Mouse (Mus musculus): ENCODE data around the gene 4930507D05Rik. TPM values are rescaled to one million over a fixed set of nuclear protein-coding genes. Genes with fewer than 3 reads are reported as not detected.
"Not testable (repeated sequence)": the region's sequence is repeated elsewhere in the genome, so short reads cannot be mapped to it uniquely, and the experiment has no call there.

4930507D05Rik gene
- polyA plus RNA-seq, 1 experiment from 2014 or later: 1.2 TPM

DNA sequence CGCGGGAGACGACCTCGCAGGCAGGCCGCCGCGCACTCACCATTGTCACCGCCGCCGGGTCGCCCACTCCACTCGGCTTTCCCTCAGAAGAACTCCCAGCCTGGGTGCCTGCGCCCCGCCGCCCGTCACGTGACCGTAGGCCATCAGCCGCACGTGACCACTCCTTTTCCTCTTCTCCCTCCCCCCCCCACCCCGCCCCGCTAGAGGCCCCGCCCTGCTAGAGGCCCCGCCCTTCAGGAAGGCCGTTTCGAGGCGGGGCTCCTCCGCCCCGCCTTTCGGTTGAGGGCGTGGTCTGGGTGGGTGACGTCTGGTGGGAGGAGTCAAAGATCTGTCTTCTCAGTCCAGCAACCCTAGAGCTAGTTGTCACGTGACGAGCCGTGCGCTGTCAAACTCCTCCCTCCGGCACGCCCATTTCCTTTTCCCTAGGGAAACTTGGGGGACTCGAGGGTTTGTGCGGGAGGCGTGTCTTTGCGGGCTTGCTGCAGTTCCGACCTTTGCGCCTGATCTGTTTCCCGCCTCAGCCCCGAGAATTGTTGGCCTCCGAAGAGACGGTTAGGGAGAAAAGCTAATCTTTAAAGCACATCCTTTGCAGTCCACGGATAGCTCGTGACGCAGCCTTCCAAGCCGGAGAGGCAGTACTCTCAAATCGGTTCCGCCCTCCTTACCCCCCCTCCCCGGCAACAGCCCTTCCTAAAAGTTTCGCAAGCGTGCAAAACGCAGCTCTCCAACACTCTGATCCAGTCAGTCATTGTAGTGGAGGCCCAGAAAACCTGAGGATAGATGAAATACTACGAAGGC lies 37.5 kb downstream of the 4930507D05Rik start, which contains the start of gene Vps26a:
Vps26a (minus strand) TSS at position 188 of the 798 bp plus-strand sequence.
- H3K27me3 ChIP-seq (ENCODE audit: control insufficient read depth, insufficient read depth, low read length): no peaks in the 10 kb centered on the region
- no peaks in the 10 kb centered on the region for H3K9me3 ChIP-seq (replicated peaks; ENCODE audit: control insufficient read depth, low read length)
- peak within 1 kb of the TSS; percentile 47; the same call in 1 of the 2 replicates for H3K27ac ChIP-seq (replicated peaks; ENCODE audit: low read depth, low read length)
- DNase-seq (ENCODE audit: low spot score): peak; percentile 100
- WGBS: under 1% methylated on average over 53 of the region's 59 CpGs
- H3K4me3 ChIP-seq (ENCODE audit: low read depth, low read length): peak within 1 kb of the TSS; percentile 97
- peaks cover 2% of the 10 kb centered on the region; the same call in 1 of the 2 replicates for H3K4me1 ChIP-seq (ENCODE audit: control insufficient read depth, insufficient read depth, low read length)
- peak within 1 kb of the TSS; percentile 62 for H3K4me2 ChIP-seq (ENCODE audit: low read depth, low read length)
- peak within 1 kb of the TSS; percentile 78 for H3K9ac ChIP-seq (replicated peaks; ENCODE audit: low read length)
- no peaks in the 10 kb centered on the region for H3K36me3 ChIP-seq (replicated peaks; ENCODE audit: control insufficient read depth, insufficient read depth, low read depth, low read length)
- peak; percentile 85 for ATAC-seq (replicated peaks; ENCODE audit: insufficient number of reproducible peaks, low FRiP score, low TSS enrichment, low read depth)

DNA sequence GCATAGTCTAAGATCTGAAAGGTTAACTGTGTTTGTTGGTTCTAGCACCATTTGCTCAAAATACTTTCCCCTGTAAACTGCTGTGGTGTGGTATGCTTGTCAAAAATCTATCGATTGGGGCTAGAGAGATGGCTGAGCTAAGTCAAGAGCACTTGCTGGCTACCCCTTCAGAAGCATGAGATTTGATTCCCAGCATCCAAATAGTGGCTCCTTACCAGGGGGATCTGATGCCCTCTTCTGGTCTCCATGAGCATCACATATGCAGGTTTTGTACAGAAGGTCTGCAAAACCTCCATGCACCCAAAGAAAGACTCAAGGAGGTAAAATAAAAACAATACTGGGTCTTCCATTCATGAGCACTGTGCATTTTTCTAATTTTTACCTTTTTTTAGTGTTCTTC lies 39.0 kb downstream of the 4930507D05Rik start:
- Histone ChIP-seq H3K4me3 (ENCODE audit: low read depth, low read length) (no peak overlapping the region), H3K4me1 (ENCODE audit: control insufficient read depth, insufficient read depth, low read length) (peaks cover 2% of the 10 kb centered on the region; the same call in 1 of the 2 replicates), H3K36me3 (replicated peaks; ENCODE audit: control insufficient read depth, insufficient read depth, low read depth, low read length) (no peaks in the 10 kb centered on the region), H3K4me2 (ENCODE audit: low read depth, low read length) (no peak overlapping the region), H3K9ac (replicated peaks; ENCODE audit: low read length) (no peak overlapping the region), H3K9me3 (replicated peaks; ENCODE audit: control insufficient read depth, low read length) (no peaks in the 10 kb centered on the region), H3K27ac (replicated peaks; ENCODE audit: low read depth, low read length) (no peak overlapping the region), H3K27me3 (ENCODE audit: control insufficient read depth, insufficient read depth, low read length) (no peaks in the 10 kb centered on the region)
- peak; percentile 75 for DNase-seq (ENCODE audit: low spot score)
- no peak for ATAC-seq (replicated peaks; ENCODE audit: insufficient number of reproducible peaks, low FRiP score, low TSS enrichment, low read depth)
- WGBS: 14% methylated on average over 1 of the region's 1 CpGs

DNA sequence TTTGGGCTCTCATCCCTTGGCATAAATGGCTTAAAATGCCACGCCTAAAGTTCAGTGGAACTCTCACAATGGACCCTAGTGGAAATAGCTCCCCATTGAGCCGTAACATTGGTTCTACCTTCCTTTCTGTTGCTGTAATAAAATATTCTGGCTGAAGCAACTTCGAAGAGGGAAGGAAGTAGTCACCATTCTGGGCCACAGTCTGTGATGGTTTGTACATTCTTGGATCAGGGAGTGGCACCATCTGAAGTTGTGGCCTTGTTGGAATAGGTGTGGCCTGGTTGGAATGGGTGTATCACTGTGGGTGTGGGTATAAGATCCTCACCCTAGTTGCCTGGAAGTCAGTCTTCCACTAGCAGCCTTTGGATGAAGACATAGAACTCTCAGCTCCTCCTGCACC lies 42.4 kb downstream of the 4930507D05Rik start:
- 87% methylated on average over 3 of the region's 3 CpGs for WGBS
- not testable (repeated sequence) for H3K4me2 ChIP-seq (ENCODE audit: low read depth, low read length)

DNA sequence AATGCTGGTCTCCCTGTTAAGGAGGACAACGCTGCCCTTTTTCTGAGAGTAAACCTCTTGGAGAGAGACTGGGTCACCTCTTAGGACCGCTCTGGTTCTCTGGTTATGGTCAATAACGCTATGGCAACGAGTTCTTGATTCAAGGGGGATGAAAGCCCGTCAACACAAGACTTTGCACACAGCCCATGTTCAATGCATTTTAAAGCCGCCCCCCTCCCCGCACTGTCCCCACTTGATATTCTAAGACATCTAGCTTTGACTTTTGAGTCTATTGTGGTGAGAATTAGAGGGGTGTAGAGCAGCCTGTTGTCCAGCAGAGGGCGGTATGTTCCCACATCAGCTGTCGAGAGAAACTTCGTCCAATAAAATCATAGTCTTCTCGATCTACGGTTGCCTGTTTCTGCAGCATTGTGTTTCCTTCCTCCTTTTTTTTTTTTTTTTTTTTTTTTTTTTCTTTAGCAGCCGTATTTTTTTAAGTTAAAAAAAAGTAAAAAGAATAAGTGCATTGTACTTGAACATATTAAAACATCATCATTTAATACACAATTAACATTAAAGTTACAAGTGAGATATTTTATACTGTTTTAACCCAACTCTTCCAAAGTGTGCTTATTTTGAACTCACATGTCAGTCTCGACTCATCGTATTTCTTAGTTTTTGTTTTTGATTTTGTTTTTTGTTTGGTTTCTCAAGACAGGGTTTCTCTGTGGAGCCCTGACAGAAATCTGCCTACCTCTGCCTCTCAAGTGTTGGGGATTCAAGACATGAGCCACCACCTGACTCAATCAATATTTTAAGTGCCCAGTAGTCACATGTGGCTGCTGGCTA lies 51.0 kb downstream of the 4930507D05Rik start:
- DNase-seq (ENCODE audit: low spot score): peak; percentile 87
- Histone ChIP-seq H3K4me3 (ENCODE audit: low read depth, low read length) (no peak overlapping the region), H3K4me1 (ENCODE audit: control insufficient read depth, insufficient read depth, low read length) (no peaks in the 10 kb centered on the region)

More for the DNA sequence above, 42.4 kb downstream of the 4930507D05Rik start:
- not testable (repeated sequence) for H3K9me3 ChIP-seq (replicated peaks; ENCODE audit: control insufficient read depth, low read length); H3K36me3 ChIP-seq (replicated peaks; ENCODE audit: control insufficient read depth, insufficient read depth, low read depth, low read length); ATAC-seq (replicated peaks; ENCODE audit: insufficient number of reproducible peaks, low FRiP score, low TSS enrichment, low read depth); H3K27ac ChIP-seq (replicated peaks; ENCODE audit: low read depth, low read length); H3K27me3 ChIP-seq (ENCODE audit: control insufficient read depth, insufficient read depth, low read length); H3K4me1 ChIP-seq (ENCODE audit: control insufficient read depth, insufficient read depth, low read length); DNase-seq (ENCODE audit: low spot score); H3K4me3 ChIP-seq (ENCODE audit: low read depth, low read length); H3K9ac ChIP-seq (replicated peaks; ENCODE audit: low read length)

More for the DNA sequence above, 51.0 kb downstream of the 4930507D05Rik start:
- Histone ChIP-seq H3K27ac (replicated peaks; ENCODE audit: low read depth, low read length) (no peak overlapping the region), H3K36me3 (replicated peaks; ENCODE audit: control insufficient read depth, insufficient read depth, low read depth, low read length) (no peaks in the 10 kb centered on the region), H3K4me2 (ENCODE audit: low read depth, low read length) (no peak overlapping the region), H3K9me3 (replicated peaks; ENCODE audit: control insufficient read depth, low read length) (no peaks in the 10 kb centered on the region), H3K9ac (replicated peaks; ENCODE audit: low read length) (no peak overlapping the region), H3K27me3 (ENCODE audit: control insufficient read depth, insufficient read depth, low read length) (no peaks in the 10 kb centered on the region)
- 25% methylated on average over 15 of the region's 15 CpGs for WGBS
- no peak; the same call in 1 of the 2 replicates for ATAC-seq (replicated peaks; ENCODE audit: insufficient number of reproducible peaks, low FRiP score, low TSS enrichment, low read depth)

Other genes starting within 250 kb of the 4930507D05Rik start
- 12.2 and 13.3 TPM in 2 replicates for gene Tspan15, start 218.2 kb upstream of the 4930507D05Rik start, polyA plus RNA-seq (2014; fragmentation: Nextera tagmentation; extraction: Ambion mirVana)
- not detected in 2 replicates for gene Tacr2, start 197.1 kb upstream of the 4930507D05Rik start, polyA plus RNA-seq (2014; fragmentation: Nextera tagmentation; extraction: Ambion mirVana)
- gene Hk1, start 69.6 kb upstream of the 4930507D05Rik start, polyA plus RNA-seq (2014; fragmentation: Nextera tagmentation; extraction: Ambion mirVana): 19.9 and 21.6 TPM in 2 replicates
- 0.11 and 0.41 TPM in 2 replicates for gene Hkdc1, start 27.0 kb upstream of the 4930507D05Rik start, polyA plus RNA-seq (2014; fragmentation: Nextera tagmentation; extraction: Ambion mirVana)
- 30.3 and 31.2 TPM in 2 replicates for gene Supv3l1, start 249 bp downstream of the 4930507D05Rik start, polyA plus RNA-seq (2014; fragmentation: Nextera tagmentation; extraction: Ambion mirVana)
- gene Vps26a, start 37.3 kb downstream of the 4930507D05Rik start, polyA plus RNA-seq (2014; fragmentation: Nextera tagmentation; extraction: Ambion mirVana): 95.0 and 101 TPM in 2 replicates
- gene Srgn, start 78.0 kb downstream of the 4930507D05Rik start, polyA plus RNA-seq (2014; fragmentation: Nextera tagmentation; extraction: Ambion mirVana): 4.1 and 6.9 TPM in 2 replicates
- gene Kif1bp, start 129.0 kb downstream of the 4930507D05Rik start, polyA plus RNA-seq (2014; fragmentation: Nextera tagmentation; extraction: Ambion mirVana): 48.5 and 50.7 TPM in 2 replicates
- gene Ddx21, start 152.8 kb downstream of the 4930507D05Rik start, polyA plus RNA-seq (2014; fragmentation: Nextera tagmentation; extraction: Ambion mirVana): 38.6 and 40.8 TPM in 2 replicates
- gene Ddx50, start 201.7 kb downstream of the 4930507D05Rik start, polyA plus RNA-seq (2014; fragmentation: Nextera tagmentation; extraction: Ambion mirVana): 167 and 187 TPM in 2 replicates